Comparison of ENCODE assay signal across 26 mouse cellular contexts in genomic region chr1:194363917-194364316, GRCm38 (mm10).
DNase-seq lines count a peak whose midpoint lies in the region; ATAC-seq lines count a peak whose summit lies in the region.
"Had no signal": no experiment of that assay in that cellular context is flagged by ENCODE, and none has a peak within 500 bp of the region (broad histone marks: within the 10 kb centered on the region; RNA-seq: fewer than 3 reads in every experiment).

No protein-coding gene starts in this region.

- no peaks in the 10 kb centered on the region for H3K9me3 ChIP-seq in midbrain, embryonic 10.5 days (replicated peaks)
- no peaks in the 10 kb centered on the region for H3K9me3 ChIP-seq in midbrain, embryonic 15.5 days
- no peaks in the 10 kb centered on the region for H3K9me3 ChIP-seq in liver, embryonic 13.5 days (replicated peaks)
- no peaks in the 10 kb centered on the region for H3K9me3 ChIP-seq in liver, embryonic 16.5 days (replicated peaks; ENCODE audit: control insufficient read depth, low read length)
- H3K9me3 ChIP-seq: embryonic facial prominence, embryonic 10.5 days; embryonic facial prominence, embryonic 13.5 days; forebrain, embryonic 10.5 days; forebrain, embryonic 13.5 days; heart, embryonic 10.5 days; heart, embryonic 13.5 days; hindbrain, embryonic 12.5 days had no signal

- no peak for DNase-seq in midbrain, embryonic 10.5 days (ENCODE audit: low spot score)
- DNase-seq in liver, embryonic 13.5 days, result no peak
- no peak for DNase-seq in layer of hippocampus, adult 9-10 months (ENCODE audit: low spot score)
- no peak for DNase-seq in cerebellum, adult 9-10 months
- DNase-seq: adrenal gland, adult 2 months; adrenal gland, postnatal 14 days; cerebellum, adult 11 months; cerebellum, adult 2 months; cerebellum, postnatal 36 days; gastrocnemius, postnatal 10 days; gastrocnemius, postnatal 36 days; heart, adult 2 months; heart, postnatal 14 days; heart, postnatal 4 days had no signal

- H3K36me3 ChIP-seq in midbrain, embryonic 10.5 days, result no peaks in the 10 kb centered on the region
- H3K36me3 ChIP-seq in midbrain, embryonic 15.5 days (replicated peaks), result no peaks in the 10 kb centered on the region
- H3K36me3 ChIP-seq in liver, embryonic 13.5 days, result no peaks in the 10 kb centered on the region
- no peaks in the 10 kb centered on the region for H3K36me3 ChIP-seq in liver, embryonic 16.5 days (ENCODE audit: control insufficient read depth, insufficient read depth)
- H3K36me3 ChIP-seq: embryonic facial prominence, embryonic 10.5 days; embryonic facial prominence, embryonic 13.5 days; forebrain, embryonic 10.5 days; heart, embryonic 10.5 days; heart, embryonic 13.5 days; hindbrain, embryonic 12.5 days had no signal

- ATAC-seq in midbrain, embryonic 15.5 days (replicated peaks), result no peak
- peak; percentile 74 for ATAC-seq in liver, embryonic 13.5 days (ENCODE audit: low read depth)
- ATAC-seq in liver, embryonic 16.5 days (ENCODE audit: low read depth), result peak; percentile 85
- ATAC-seq: CD4-positive, CD25-positive, alpha-beta regulatory T cell, adult 4 months; forebrain, embryonic 16.5 days; hindbrain, embryonic 16.5 days had no signal

- H3K4me2 ChIP-seq in midbrain, embryonic 15.5 days, result no peak overlapping the region
- H3K4me2 ChIP-seq in liver, embryonic 13.5 days, result no peak overlapping the region
- no peak overlapping the region for H3K4me2 ChIP-seq in liver, embryonic 16.5 days (ENCODE audit: low read depth, low read length)
- H3K4me2 ChIP-seq: embryonic facial prominence, embryonic 13.5 days; forebrain, embryonic 13.5 days; heart, embryonic 13.5 days; hindbrain, embryonic 12.5 days had no signal

- H3K27me3 ChIP-seq in midbrain, embryonic 10.5 days (ENCODE audit: low read depth, poor library complexity, severe bottlenecking), result 0 out of 2 replicates have a peak, but pooled peaks cover 7% of the 10 kb centered on the region
- no peaks in the 10 kb centered on the region for H3K27me3 ChIP-seq in midbrain, embryonic 15.5 days (replicated peaks)
- H3K27me3 ChIP-seq in liver, embryonic 13.5 days, result no peaks in the 10 kb centered on the region
- H3K27me3 ChIP-seq in liver, embryonic 16.5 days (ENCODE audit: control insufficient read depth, insufficient read depth, low read depth, low read length), result no peaks in the 10 kb centered on the region
- H3K27me3 ChIP-seq: embryonic facial prominence, embryonic 13.5 days; forebrain, embryonic 13.5 days; heart, embryonic 13.5 days; hindbrain, embryonic 12.5 days had no signal

- WGBS in midbrain, embryonic 10.5 days, result 81% methylated on average over 5 of the region's 5 CpGs
- 81% methylated on average over 5 of the region's 5 CpGs for WGBS in midbrain, embryonic 15.5 days
- WGBS in liver, embryonic 13.5 days (ENCODE audit: insufficient replicate concordance), result 59% methylated on average over 5 of the region's 5 CpGs
- WGBS in liver, embryonic 16.5 days (ENCODE audit: insufficient replicate concordance), result 55% methylated on average over 5 of the region's 5 CpGs

- no peak overlapping the region for H3K9ac ChIP-seq in midbrain, embryonic 15.5 days
- no peak overlapping the region for H3K9ac ChIP-seq in liver, embryonic 13.5 days
- H3K9ac ChIP-seq in liver, embryonic 16.5 days (ENCODE audit: low read depth, low read length), result no peak overlapping the region
- H3K9ac ChIP-seq: embryonic facial prominence, embryonic 13.5 days; forebrain, embryonic 13.5 days; heart, embryonic 13.5 days; hindbrain, embryonic 12.5 days had no signal

- H3K4me3 ChIP-seq in midbrain, embryonic 10.5 days, result no peak overlapping the region
- H3K4me3 ChIP-seq in midbrain, embryonic 15.5 days, result no peak overlapping the region
- no peak overlapping the region for H3K4me3 ChIP-seq in liver, embryonic 13.5 days (replicated peaks)
- H3K4me3 ChIP-seq in liver, embryonic 16.5 days (ENCODE audit: low read depth, low read length), result no peak overlapping the region
- H3K4me3 ChIP-seq: embryonic facial prominence, embryonic 10.5 days; embryonic facial prominence, embryonic 13.5 days; forebrain, embryonic 10.5 days; forebrain, embryonic 13.5 days; heart, adult 2 months; heart, embryonic 10.5 days; heart, embryonic 13.5 days; hindbrain, embryonic 12.5 days had no signal

- peaks cover 31% of the 10 kb centered on the region for H3K4me1 ChIP-seq in midbrain, embryonic 10.5 days
- H3K4me1 ChIP-seq in midbrain, embryonic 15.5 days, result no peaks in the 10 kb centered on the region
- H3K4me1 ChIP-seq in liver, embryonic 13.5 days (replicated peaks), result no peaks in the 10 kb centered on the region
- H3K4me1 ChIP-seq in liver, embryonic 16.5 days (ENCODE audit: control insufficient read depth, low read depth, low read length), result no peaks in the 10 kb centered on the region
- H3K4me1 ChIP-seq: embryonic facial prominence, embryonic 13.5 days; heart, embryonic 10.5 days; heart, embryonic 13.5 days had no signal

- H3K27ac ChIP-seq in midbrain, embryonic 10.5 days (replicated peaks), result peak overlapping the region; percentile 55; the same call in 1 of the 2 replicates
- H3K27ac ChIP-seq in midbrain, embryonic 15.5 days, result no peak overlapping the region
- no peak overlapping the region for H3K27ac ChIP-seq in liver, embryonic 13.5 days
- H3K27ac ChIP-seq in liver, embryonic 16.5 days (ENCODE audit: low read length), result peak overlapping the region; percentile 50; the same call in 1 of the 2 replicates
- H3K27ac ChIP-seq: embryonic facial prominence, embryonic 10.5 days; embryonic facial prominence, embryonic 13.5 days; forebrain, embryonic 10.5 days; forebrain, embryonic 13.5 days; heart, adult 2 months; heart, embryonic 10.5 days; heart, embryonic 13.5 days; hindbrain, embryonic 12.5 days had no signal

Comparison
In these comparisons a context has a peak if more than half of its experiments do, and no peak if none do; other contexts are left out.
1. H3K27ac ChIP-seq: peak in midbrain, embryonic 10.5 days (single experiment) and liver, embryonic 16.5 days (single experiment); none in midbrain, embryonic 15.5 days (single experiment) and liver, embryonic 13.5 days (single experiment).